ENCODE assay signal across 8 mouse cellular contexts in the genomic region with DNA sequence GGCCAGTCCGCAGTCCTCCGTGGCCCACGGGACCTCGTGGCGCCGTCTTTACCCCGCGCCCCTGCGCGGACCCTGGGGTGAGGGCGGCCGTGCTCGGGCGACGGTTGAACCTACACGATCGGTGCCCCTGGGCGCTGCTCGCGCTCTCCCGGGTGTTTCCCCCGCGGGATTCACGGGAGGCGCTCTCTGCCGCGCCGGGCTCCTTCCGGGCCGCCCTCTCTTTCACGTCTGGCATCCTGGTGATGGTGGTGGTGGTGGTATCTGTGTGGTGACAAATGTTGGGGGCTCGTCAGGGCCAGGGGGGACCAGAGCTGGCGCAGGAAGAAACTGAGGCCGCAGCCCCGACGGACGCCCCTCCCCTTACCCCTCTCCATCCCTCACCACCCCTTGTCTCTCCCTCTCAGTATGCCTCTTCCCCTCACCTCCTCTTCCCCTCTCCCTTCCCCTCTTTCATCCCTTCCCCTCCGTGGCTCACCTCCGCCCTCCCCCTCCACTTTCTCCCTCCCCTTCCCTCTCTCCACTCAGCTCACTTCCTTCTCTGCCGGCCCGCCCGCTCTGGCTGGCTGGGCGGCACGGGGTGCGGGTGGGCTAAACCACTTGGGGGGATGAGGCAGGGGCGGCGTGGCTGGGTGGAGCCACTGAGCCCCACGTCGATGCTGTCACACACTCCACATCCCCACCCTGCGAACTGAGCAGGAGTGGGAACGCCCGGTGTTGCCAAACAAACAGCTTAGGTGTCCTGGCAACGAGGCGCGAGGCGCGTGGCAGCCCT. TPM values are rescaled to one million over a fixed set of nuclear protein-coding genes. Genes with fewer than 3 reads are reported as not detected.
A peak's percentile ranks its signal among the peaks of the same experiment; 100 is the strongest.
DNase-seq lines count a peak whose midpoint lies in the region; ATAC-seq and TF ChIP-seq lines count a peak whose summit lies in the region.

A gene (minus strand): TSS at position 595 of the 772 bp plus-strand sequence.

- WGBS in lung, embryonic 14.5 days, result 2% methylated on average over 57 of the region's 57 CpGs
- 1% methylated on average over 50 of the region's 57 CpGs for WGBS in neural tube, embryonic 14.5 days

- peak; percentile 28 for DNase-seq in kidney, adult 11 months
- no peak for DNase-seq in kidney, adult 8-10 months
- DNase-seq in MN1 (ENCODE audit: low spot score), result peak; percentile 21
- DNase-seq in lung, embryonic 14.5 days, result peak; percentile 78
- DNase-seq in adipocyte (ENCODE audit: low spot score), result no peak

- peak; percentile 51 for ATAC-seq in inflammation-experienced regulatory T-cells, adult 6 months
- ATAC-seq in lung, embryonic 14.5 days (ENCODE audit: insufficient read depth), result peak; percentile 75
- ATAC-seq in neural tube, embryonic 14.5 days (ENCODE audit: low read depth), result peak; percentile 95

- no peak for TF ChIP-seq CTCF in embryonic fibroblast, embryonic 13.5 days (IDR thresholded peaks at IDR 0.05; ENCODE audit: borderline replicate concordance, insufficient read depth, low read length)
- TF ChIP-seq CTCF in lung, embryonic 14.5 days (IDR thresholded peaks at IDR 0.05; ENCODE audit: low read depth), result 0 out of 2 replicates have a peak, but pooled peaks have one; percentile 2

- H3K27ac ChIP-seq in embryonic fibroblast, embryonic 13.5 days (ENCODE audit: insufficient read depth, low read length), result no peak within 1 kb of the TSS
- no peak within 1 kb of the TSS for H3K27ac ChIP-seq in lung, embryonic 14.5 days (ENCODE audit: low read depth)
- H3K27ac ChIP-seq in neural tube, embryonic 14.5 days (ENCODE audit: low read depth, low read length), result no peak within 1 kb of the TSS

- H3K9ac ChIP-seq in lung, embryonic 14.5 days, result peak within 1 kb of the TSS; percentile 57
- peak within 1 kb of the TSS; percentile 60 for H3K9ac ChIP-seq in neural tube, embryonic 14.5 days (replicated peaks; ENCODE audit: low read depth, low read length)

- TF ChIP-seq POLR2A in embryonic fibroblast, embryonic 13.5 days (IDR thresholded peaks at IDR 0.05; ENCODE audit: low read depth, low read length), result no peak

- H3K4me2 ChIP-seq in lung, embryonic 14.5 days, result peak within 1 kb of the TSS; percentile 100
- H3K4me2 ChIP-seq in neural tube, embryonic 14.5 days (ENCODE audit: low read depth, low read length), result peak within 1 kb of the TSS; percentile 97

- no peaks in the 10 kb centered on the region for H3K9me3 ChIP-seq in lung, embryonic 14.5 days (ENCODE audit: low read depth, low read length)
- H3K9me3 ChIP-seq in neural tube, embryonic 14.5 days (ENCODE audit: control insufficient read depth, low read length), result no peaks in the 10 kb centered on the region

- no peaks in the 10 kb centered on the region for H3K36me3 ChIP-seq in lung, embryonic 14.5 days (ENCODE audit: insufficient read depth)
- H3K36me3 ChIP-seq in neural tube, embryonic 14.5 days (ENCODE audit: control insufficient read depth, insufficient read depth, low read length), result no peaks in the 10 kb centered on the region

- no peaks in the 10 kb centered on the region for H3K27me3 ChIP-seq in lung, embryonic 14.5 days (ENCODE audit: insufficient read depth, low read length)
- H3K27me3 ChIP-seq in neural tube, embryonic 14.5 days (ENCODE audit: control insufficient read depth, insufficient read depth, low read length), result 0 out of 2 replicates have a peak, but pooled peaks cover 2% of the 10 kb centered on the region

- no peaks in the 10 kb centered on the region for H3K4me1 ChIP-seq in embryonic fibroblast, embryonic 13.5 days (ENCODE audit: control insufficient read depth, insufficient read depth, low read length)
- no peaks in the 10 kb centered on the region for H3K4me1 ChIP-seq in lung, embryonic 14.5 days (ENCODE audit: insufficient read depth)
- H3K4me1 ChIP-seq in neural tube, embryonic 14.5 days (ENCODE audit: control insufficient read depth, insufficient read depth, low read length), result no peaks in the 10 kb centered on the region

- H3K4me3 ChIP-seq in embryonic fibroblast, embryonic 13.5 days (ENCODE audit: insufficient read depth, low read length), result peak within 1 kb of the TSS; percentile 61
- H3K4me3 ChIP-seq in lung, embryonic 14.5 days (ENCODE audit: low read depth, low read length), result peak within 1 kb of the TSS; percentile 64
- peak within 1 kb of the TSS; percentile 56 for H3K4me3 ChIP-seq in neural tube, embryonic 14.5 days (ENCODE audit: low read depth, low read length)

RNA-seq across cellular contexts. Expression of the gene that starts here (rescaled TPM):
- not detected in 2 replicates for polyA plus RNA-seq in embryonic fibroblast, embryonic 13.5 days (2011; ENCODE audit: insufficient read length, low read depth, missing spikeins)
- 1 to 10 TPM; 1.8 to 1.9 (median 1.8) TPM for polyA plus RNA-seq in inflammation-experienced regulatory T-cells, adult 6 months (2017; shearing (Covaris generic))
- 1.6 and 2.0 TPM in 2 replicates for polyA plus RNA-seq in lung, embryonic 14.5 days (2014; fragmentation: Nextera tagmentation; extraction: Ambion mirVana)
- 0.79 and 1.7 TPM in 2 replicates for polyA plus RNA-seq in neural tube, embryonic 14.5 days (2014; fragmentation: Nextera tagmentation; extraction: Ambion mirVana)

Comparison
In these comparisons a context has a peak if more than half of its experiments do, and no peak if none do; other contexts are left out.
1. DNase-seq: peak in kidney, adult 11 months (single experiment), MN1 (single experiment) and lung, embryonic 14.5 days (single experiment); none in kidney, adult 8-10 months (0 of 2) and adipocyte (single experiment).
2. Peak in every context shown above with its lines, with median percentiles within 50 percentile points of each other: H3K4me3 ChIP-seq and ATAC-seq.